In genomic region chr13:108322466-108322865, GRCm38 (mm10) we compare ENCODE assay signal across 29 mouse cellular contexts. TPM values are rescaled to one million over a fixed set of nuclear protein-coding genes. Genes with fewer than 3 reads are reported as not detected.
"Had no signal": no experiment of that assay in that cellular context is flagged by ENCODE, and none has a peak within 500 bp of the region (broad histone marks: within the 10 kb centered on the region; RNA-seq: fewer than 3 reads in every experiment).

No protein-coding gene starts in this region.

- H3K4me3 ChIP-seq: limb, embryonic 10.5 days; limb, embryonic 12.5 days; limb, embryonic 13.5 days; limb, embryonic 15.5 days; liver, embryonic 12.5 days; liver, embryonic 13.5 days; liver, embryonic 15.5 days; lung, embryonic 15.5 days; megakaryocyte, embryonic 14.5 days; midbrain, embryonic 10.5 days; midbrain, embryonic 12.5 days; midbrain, embryonic 13.5 days; midbrain, embryonic 15.5 days; myocyte; neural tube, embryonic 12.5 days had no signal

- H3K27ac ChIP-seq: limb, embryonic 10.5 days; limb, embryonic 12.5 days; limb, embryonic 13.5 days; limb, embryonic 15.5 days; liver, embryonic 12.5 days; liver, embryonic 13.5 days; liver, embryonic 14.5 days; liver, embryonic 15.5 days; lung, embryonic 15.5 days; macrophage; midbrain, embryonic 10.5 days; midbrain, embryonic 12.5 days; midbrain, embryonic 13.5 days; midbrain, embryonic 15.5 days; neural tube, embryonic 12.5 days had no signal

- DNase-seq: left cerebral cortex, postnatal 4 days; liver; liver, embryonic 13.5 days; liver, postnatal 0 days; lung, adult 18-20 months; lung, adult 2 months; lung, embryonic 14.5 days; lung, postnatal 10 days; lung, postnatal 14 days; lung, postnatal 36 days; lung, postnatal 4 days; midbrain, embryonic 14.5 days had no signal

- H3K27me3 ChIP-seq: limb, embryonic 12.5 days; limb, embryonic 13.5 days; limb, embryonic 15.5 days; liver, embryonic 12.5 days; liver, embryonic 13.5 days; liver, embryonic 15.5 days; lung, embryonic 15.5 days; megakaryocyte, embryonic 14.5 days; midbrain, embryonic 12.5 days; midbrain, embryonic 13.5 days; midbrain, embryonic 15.5 days; neural tube, embryonic 12.5 days had no signal

- H3K9me3 ChIP-seq: limb, embryonic 10.5 days; limb, embryonic 12.5 days; limb, embryonic 13.5 days; limb, embryonic 15.5 days; liver, embryonic 12.5 days; liver, embryonic 13.5 days; liver, embryonic 15.5 days; lung, embryonic 15.5 days; midbrain, embryonic 10.5 days; midbrain, embryonic 12.5 days; midbrain, embryonic 13.5 days; midbrain, embryonic 15.5 days; neural tube, embryonic 12.5 days had no signal

- H3K36me3 ChIP-seq: midbrain, embryonic 15.5 days had no signal

- H3K4me1 ChIP-seq: limb, embryonic 13.5 days; limb, embryonic 15.5 days; lung, embryonic 15.5 days; midbrain, embryonic 12.5 days; midbrain, embryonic 15.5 days had no signal

RNA-seq across cellular contexts. Expression of gene Depdc1b, which starts 6.3 kb away (rescaled TPM):
- polyA plus RNA-seq: liver, adult 2 months had no signal
